Mouse (Mus musculus): ENCODE measurements around the gene Mgat4b.
A peak's percentile ranks its signal among the peaks of the same experiment; 100 is the strongest.

The Mgat4b gene

GRCm38 (mm10) chr11:50225611-50226378 lies 15.1 kb downstream of the Mgat4b start:
- DNase-seq = peak; percentile 63 to 76

- DNase-seq = no peak
Observed at GRCm38 (mm10) chr11:50226406-50226805, 15.7 kb downstream of the Mgat4b start.

GRCm38 (mm10) chr11:50227226-50227625 lies 16.5 kb downstream of the Mgat4b start:
- peak in 1 of 2 experiments; percentile 45 for DNase-seq

- no peak for DNase-seq
Observed at GRCm38 (mm10) chr11:50227736-50228135, 17.0 kb downstream of the Mgat4b start.

- DNase-seq = no peak
Observed at GRCm38 (mm10) chr11:50228772-50229171, 18.1 kb downstream of the Mgat4b start.

GRCm38 (mm10) chr11:50229252-50229910 lies 18.7 kb downstream of the Mgat4b start:
- DNase-seq = no peak

- DNase-seq = peak; percentile 45 to 62
Observed at GRCm38 (mm10) chr11:50230481-50231304, 20.0 kb downstream of the Mgat4b start.

GRCm38 (mm10) chr11:50231411-50231810 lies 20.7 kb downstream of the Mgat4b start:
- DNase-seq = peak; percentile 68 to 78

- DNase-seq = no peak
Observed at GRCm38 (mm10) chr11:50233022-50233421, 22.3 kb downstream of the Mgat4b start.

GRCm38 (mm10) chr11:50233993-50234392 lies 23.3 kb downstream of the Mgat4b start:
- peak in 1 of 2 experiments; percentile 47 for DNase-seq

GRCm38 (mm10) chr11:50234606-50235005 lies 23.9 kb downstream of the Mgat4b start:
- DNase-seq = no peak

GRCm38 (mm10) chr11:50236540-50236936 lies 25.8 kb downstream of the Mgat4b start:
- DNase-seq = peak; percentile 95 to 97

- DNase-seq = peak; percentile 52 to 68
Observed at GRCm38 (mm10) chr11:50236937-50237835, 26.5 kb downstream of the Mgat4b start.

GRCm38 (mm10) chr11:50238324-50238723 lies 27.6 kb downstream of the Mgat4b start, which contains the start of gene Ltc4s:
Ltc4s (minus strand) TSS chr11:50238616.
- DNase-seq = peak in 1 of 2 experiments; percentile 47

- no peak for DNase-seq
Observed at GRCm38 (mm10) chr11:50238821-50239791, 28.4 kb downstream of the Mgat4b start.

- no peak for DNase-seq
Observed at GRCm38 (mm10) chr11:50240235-50240911, 29.7 kb downstream of the Mgat4b start.

- DNase-seq = no peak
Observed at GRCm38 (mm10) chr11:50243926-50244325, 33.2 kb downstream of the Mgat4b start.

- no peak for DNase-seq
Observed at GRCm38 (mm10) chr11:50245269-50245668, 34.6 kb downstream of the Mgat4b start.

- no peak for DNase-seq
Observed at GRCm38 (mm10) chr11:50248473-50249171, 37.9 kb downstream of the Mgat4b start.

- DNase-seq = peak; percentile 60 to 76
Observed at GRCm38 (mm10) chr11:50252166-50252565, 41.5 kb downstream of the Mgat4b start.

All from kidney, postnatal 4 days (tissue).